Mouse (Mus musculus) frontal cortex, postnatal 14 days (tissue): ENCODE data around the gene Plekho2.
A peak's percentile ranks its signal among the peaks of the same experiment; 100 is the strongest.

Experiments used
- DNase-seq, 2 experiments: peaks; one replicate each; pipeline ENCODE4 v3.0.0; 2022; ENCODE audit warnings: low spot score in 2 of 2

The Plekho2 gene

GRCm38 (mm10) chr9:65586406-65587269 is 6.8 kb upstream of the Plekho2 start, which contains the start of gene Pif1:
Pif1 (plus strand) TSS chr9:65587160.
- DNase-seq = peak; percentile 54 to 71

GRCm38 (mm10) chr9:65583045-65583444 is 3.2 kb upstream of the Plekho2 start:
- DNase-seq = no peak

GRCm38 (mm10) chr9:65580401-65581256 is 789 bp upstream of the Plekho2 start:
- DNase-seq = peak; percentile 64 to 70

- no peak for DNase-seq
Observed at GRCm38 (mm10) chr9:65578801-65579249, 1.0 kb downstream of the Plekho2 start.

GRCm38 (mm10) chr9:65577511-65578196 is 2.2 kb downstream of the Plekho2 start:
- DNase-seq = no peak

- no peak for DNase-seq
Observed at GRCm38 (mm10) chr9:65576861-65577510, 2.9 kb downstream of the Plekho2 start.

GRCm38 (mm10) chr9:65575393-65576196 is 4.2 kb downstream of the Plekho2 start:
- DNase-seq = no peak

GRCm38 (mm10) chr9:65574513-65575392 is 5.1 kb downstream of the Plekho2 start:
- no peak for DNase-seq

- DNase-seq = no peak
Observed at GRCm38 (mm10) chr9:65572837-65573236, 7.0 kb downstream of the Plekho2 start.

GRCm38 (mm10) chr9:65569491-65569971 is 10.3 kb downstream of the Plekho2 start:
- no peak for DNase-seq

- no peak for DNase-seq
Observed at GRCm38 (mm10) chr9:65568787-65569186, 11.1 kb downstream of the Plekho2 start.

GRCm38 (mm10) chr9:65564698-65565097 is 15.1 kb downstream of the Plekho2 start:
- no peak for DNase-seq

- DNase-seq = no peak
Observed at GRCm38 (mm10) chr9:65563073-65563472, 16.8 kb downstream of the Plekho2 start.

GRCm38 (mm10) chr9:65562081-65562506 is 17.7 kb downstream of the Plekho2 start:
- DNase-seq = peak; percentile 55 to 71

GRCm38 (mm10) chr9:65561016-65561415 is 18.8 kb downstream of the Plekho2 start:
- no peak for DNase-seq

- no peak for DNase-seq
Observed at GRCm38 (mm10) chr9:65558806-65559205, 21.0 kb downstream of the Plekho2 start.

- DNase-seq = no peak
Observed at GRCm38 (mm10) chr9:65556979-65557378, 22.9 kb downstream of the Plekho2 start.

GRCm38 (mm10) chr9:65556349-65556748 is 23.5 kb downstream of the Plekho2 start:
- no peak for DNase-seq

- no peak for DNase-seq
Observed at GRCm38 (mm10) chr9:65555621-65556020, 24.2 kb downstream of the Plekho2 start.
